Mouse (Mus musculus) hindbrain, embryonic 12.5 days (tissue): ENCODE data around the gene Gatb. TPM values are rescaled to one million over a fixed set of nuclear protein-coding genes. Genes with fewer than 3 reads are reported as not detected.

Experiments
- ATAC-seq: fragments of 200-750 bp; cut with Nextera tagmentation; 2 replicates; pipeline ENCODE4 v1.8.0; 2017; ENCODE audit warnings: moderate TSS enrichment; ENCODE audit not compliant: low FRiP score
- H3K27ac ChIP-seq: fragments of 300-500 bp; sonication (generic); 2 replicates; pipeline ENCODE4 v1.5.1; 2016; ENCODE audit warnings: mild to moderate bottlenecking
- H3K27me3 ChIP-seq: fragments of 300-500 bp; sonication (generic); 2 replicates; pipeline ENCODE4 v1.6.1; 2016; ENCODE audit warnings: mild to moderate bottlenecking
- H3K36me3 ChIP-seq: fragments of 300-500 bp; sonication (generic); 2 replicates; pipeline ENCODE4 v1.6.1; 2016; ENCODE audit warnings: mild to moderate bottlenecking
- H3K4me1 ChIP-seq: fragments of 300-500 bp; sonication (generic); 2 replicates; pipeline ENCODE4 v1.6.1; 2016
- H3K4me2 ChIP-seq: fragments of 300-500 bp; sonication (generic); replicated peaks from 2 replicates; pipeline ENCODE4 v1.6.1; 2016; ENCODE audit warnings: mild to moderate bottlenecking
- H3K4me3 ChIP-seq: fragments of 300-500 bp; sonication (generic); 2 replicates; pipeline ENCODE4 v1.5.1; 2016; ENCODE audit warnings: mild to moderate bottlenecking
- H3K9ac ChIP-seq: fragments of 300-500 bp; sonication (generic); 2 replicates; pipeline ENCODE4 v1.6.1; 2016; ENCODE audit warnings: mild to moderate bottlenecking, moderate library complexity
- H3K9me3 ChIP-seq: fragments of 300-500 bp; sonication (generic); replicated peaks from 2 replicates; pipeline ENCODE4 v1.6.1; 2016; ENCODE audit warnings: mild to moderate bottlenecking
- WGBS: fragments of 180-500 bp; shearing (Covaris S2); methylation state at CpG from one replicate; pipeline ENCODE4 v1.1.7; 2016; 5-methylcytosine and 5-hydroxymethylcytosine counted together
- polyA plus RNA-seq: library from polyadenylated mRNA; unstranded; fragments of >200 nt; fragmentation: Nextera tagmentation; extraction: Ambion mirVana; gene quantifications from 2 replicates; pipeline ENCODE4 v1.2.1, GENCODE M21; 2016

Gene Gatb
- polyA plus RNA-seq, 1 experiment from 2014 or later = 20.0 TPM

- no peak for ATAC-seq
- Histone ChIP-seq H3K36me3 (no peaks in the 10 kb centered on the region), H3K9ac (no peak overlapping the region), H3K27me3 (no peaks in the 10 kb centered on the region), H3K27ac (no peak overlapping the region), H3K4me1 (no peaks in the 10 kb centered on the region), H3K9me3 (no peaks in the 10 kb centered on the region), H3K4me2 (no peak overlapping the region), H3K4me3 (no peak overlapping the region)
- 44% methylated on average over 3 of the region's 3 CpGs for WGBS
Observed at GRCm38 (mm10) chr3:85693013-85693412, 119.1 kb downstream of the Gatb start.

GRCm38 (mm10) chr3:85695056-85695455 lies 121.1 kb downstream of the Gatb start:
- no peak for ATAC-seq
- H3K4me2 ChIP-seq = no peak overlapping the region
- no peak overlapping the region for H3K27ac ChIP-seq

GRCm38 (mm10) chr3:85698496-85698895 lies 124.6 kb downstream of the Gatb start:
- H3K4me2 ChIP-seq = no peak overlapping the region

More at GRCm38 (mm10) chr3:85695056-85695455, 121.1 kb downstream of the Gatb start:
- no peak overlapping the region for H3K4me3 ChIP-seq
- H3K9ac ChIP-seq = no peak overlapping the region
- no peaks in the 10 kb centered on the region for H3K27me3 ChIP-seq
- no peaks in the 10 kb centered on the region for H3K4me1 ChIP-seq
- no peaks in the 10 kb centered on the region for H3K9me3 ChIP-seq
- H3K36me3 ChIP-seq = no peaks in the 10 kb centered on the region
- WGBS = 58% methylated on average over 3 of the region's 3 CpGs

GRCm38 (mm10) chr3:85703141-85703882 lies 129.4 kb downstream of the Gatb start:
- no peak overlapping the region for H3K27ac ChIP-seq

More at GRCm38 (mm10) chr3:85698496-85698895, 124.6 kb downstream of the Gatb start:
- H3K27me3 ChIP-seq = no peaks in the 10 kb centered on the region
- H3K9me3 ChIP-seq = no peaks in the 10 kb centered on the region
- H3K4me3 ChIP-seq = no peak overlapping the region
- no peaks in the 10 kb centered on the region for H3K36me3 ChIP-seq
- H3K27ac ChIP-seq = no peak overlapping the region
- ATAC-seq = no peak
- no peak overlapping the region for H3K9ac ChIP-seq
- H3K4me1 ChIP-seq = peaks cover 8% of the 10 kb centered on the region; the same call in 1 of the 2 replicates
- WGBS = 85% methylated on average over 4 of the region's 4 CpGs

More at GRCm38 (mm10) chr3:85703141-85703882, 129.4 kb downstream of the Gatb start:
- no peaks in the 10 kb centered on the region for H3K27me3 ChIP-seq
- H3K9ac ChIP-seq = no peak overlapping the region
- H3K4me2 ChIP-seq = no peak overlapping the region
- no peaks in the 10 kb centered on the region for H3K9me3 ChIP-seq
- WGBS = 50% methylated on average over 6 of the region's 6 CpGs
- H3K4me3 ChIP-seq = no peak overlapping the region
- H3K36me3 ChIP-seq = no peaks in the 10 kb centered on the region
- ATAC-seq = no peak
- H3K4me1 ChIP-seq = peaks cover 9% of the 10 kb centered on the region; the same call in 1 of the 2 replicates

Other genes with a start within 250 kb of the Gatb start
- gene Fam160a1, start 243.2 kb downstream of the Gatb start, polyA plus RNA-seq = 1.6 and 1.7 TPM in 2 replicates